Mouse (Mus musculus): ENCODE measurements at regions not wholly inside any gene's neighbourhood (a gene's known extent, or its start where the extent isn't known, plus 50 kb on each side); places are given as distances from the start of the nearest gene placed in this dataset.

- H3K27ac ChIP-seq (ENCODE audit: insufficient read depth, low read depth), result no peak overlapping the region
- DNase-seq (ENCODE audit: extremely low read depth), result no peak
- H3K27me3 ChIP-seq (replicated peaks), result no peaks in the 10 kb centered on the region
- dilution Hi-C loops (cut with MboI; ENCODE audit: extremely low pct_ligation_motif_present, extremely low pct_unique_long_range_greater_than_20kb, low sequenced_read_pairs) (no loop called here), in situ Hi-C loops (cut with MboI; ENCODE audit: low pct_ligation_motif_present, low pct_unique_long_range_greater_than_20kb, low sequenced_read_pairs) (no loop called here)
- H3K4me1 ChIP-seq (ENCODE audit: control insufficient read depth in 1 of 2, insufficient read depth in 2 of 2), result no peaks in the 10 kb centered on the region
- H3K36me3 ChIP-seq (replicated peaks in 1 of 2; ENCODE audit: control insufficient read depth in 1 of 2, insufficient read depth in 1 of 2, low read length in 1 of 2), result no peaks in the 10 kb centered on the region
- H3K9me3 ChIP-seq (replicated peaks; ENCODE audit: low read length), result no peaks in the 10 kb centered on the region
- TF ChIP-seq GABPA (IDR thresholded peaks at IDR 0.05; ENCODE audit: insufficient replicate concordance, low read depth, low read length) (no peak), EP300 (IDR thresholded peaks at IDR 0.05; ENCODE audit: low read length) (no peak), JUND (conservative IDR thresholded peaks at IDR 0.05; ENCODE audit: low read depth, low read length) (no peak)
- no peak overlapping the region for H3K9ac ChIP-seq (ENCODE audit: insufficient read depth, low read depth)
- H3K4me2 ChIP-seq (ENCODE audit: insufficient read depth, low read depth, poor library complexity, severe bottlenecking), result no peak overlapping the region
- no peak overlapping the region for H3K4me3 ChIP-seq (replicated peaks in 1 of 3; ENCODE audit: low read depth in 2 of 3, low read length in 2 of 3, poor library complexity in 1 of 3)
- no peaks in the 10 kb centered on the region for H3K79me2 ChIP-seq (replicated peaks; ENCODE audit: control insufficient read depth, extremely low read depth, insufficient read depth, poor library complexity, severe bottlenecking)
Measured at GRCm38 (mm10) chr10:3662571-3662970, 77.6 kb upstream of the Plekhg1 start.

GRCm38 (mm10) chr10:3663296-3663695 is 76.9 kb upstream of the Plekhg1 start:
- H3K27me3 ChIP-seq (replicated peaks), result no peaks in the 10 kb centered on the region
- no peaks in the 10 kb centered on the region for H3K9me3 ChIP-seq (replicated peaks; ENCODE audit: low read length)
- H3K4me3 ChIP-seq (replicated peaks in 1 of 3; ENCODE audit: low read depth in 2 of 3, low read length in 2 of 3, poor library complexity in 1 of 3), result no peak overlapping the region
- in situ Hi-C loops (cut with MboI; ENCODE audit: low pct_ligation_motif_present, low pct_unique_long_range_greater_than_20kb, low sequenced_read_pairs) (no loop called here), dilution Hi-C loops (cut with MboI; ENCODE audit: extremely low pct_ligation_motif_present, extremely low pct_unique_long_range_greater_than_20kb, low sequenced_read_pairs) (no loop called here)
- H3K4me1 ChIP-seq (ENCODE audit: control insufficient read depth in 1 of 2, insufficient read depth in 2 of 2), result no peaks in the 10 kb centered on the region
- no peak overlapping the region for H3K4me2 ChIP-seq (ENCODE audit: insufficient read depth, low read depth, poor library complexity, severe bottlenecking)
- no peak for DNase-seq (ENCODE audit: extremely low read depth)
- no peak overlapping the region for H3K27ac ChIP-seq (ENCODE audit: insufficient read depth, low read depth)
- no peaks in the 10 kb centered on the region for H3K36me3 ChIP-seq (replicated peaks in 1 of 2; ENCODE audit: control insufficient read depth in 1 of 2, insufficient read depth in 1 of 2, low read length in 1 of 2)
- H3K79me2 ChIP-seq (replicated peaks; ENCODE audit: control insufficient read depth, extremely low read depth, insufficient read depth, poor library complexity, severe bottlenecking), result no peaks in the 10 kb centered on the region
- no peak overlapping the region for H3K9ac ChIP-seq (ENCODE audit: insufficient read depth, low read depth)
- TF ChIP-seq PAX5 (IDR thresholded peaks at IDR 0.05; ENCODE audit: low read length), result no peak
- no peak for TF ChIP-seq USF2 (conservative IDR thresholded peaks at IDR 0.05; ENCODE audit: low read depth, low read length)
- TF ChIP-seq JUN (IDR thresholded peaks at IDR 0.05; ENCODE audit: insufficient read depth, low read depth, low read length), result no peak
- no peak for TF ChIP-seq JUND (conservative IDR thresholded peaks at IDR 0.05; ENCODE audit: low read depth, low read length)
- TF ChIP-seq ZMIZ1 (IDR thresholded peaks at IDR 0.05; ENCODE audit: low read depth, low read length), result no peak
- TF ChIP-seq ZKSCAN1 (IDR thresholded peaks at IDR 0.05; ENCODE audit: borderline replicate concordance, low read depth, low read length), result no peak
- no peak for TF ChIP-seq CHD1 (IDR thresholded peaks at IDR 0.05; ENCODE audit: low read depth, low read length)
- no peak for TF ChIP-seq CHD2 (IDR thresholded peaks at IDR 0.05; ENCODE audit: low read length)
- no peak for TF ChIP-seq BHLHE40 (IDR thresholded peaks at IDR 0.05; ENCODE audit: low read depth, low read length)
- no peak for TF ChIP-seq SIN3A (IDR thresholded peaks at IDR 0.05; ENCODE audit: low read length)
- TF ChIP-seq NRF1 (IDR thresholded peaks at IDR 0.05; ENCODE audit: low read depth, low read length), result no peak
- TF ChIP-seq ZC3H11A (IDR thresholded peaks at IDR 0.05; ENCODE audit: low read depth, low read length), result no peak
- no peak for TF ChIP-seq EP300 (IDR thresholded peaks at IDR 0.05; ENCODE audit: low read length)
- TF ChIP-seq CTCF (conservative IDR thresholded peaks at IDR 0.05 in 1 of 2, IDR thresholded peaks at IDR 0.05 in 1 of 2; ENCODE audit: low read depth in 2 of 2, low read length in 2 of 2), result no peak
- TF ChIP-seq GABPA (IDR thresholded peaks at IDR 0.05; ENCODE audit: insufficient replicate concordance, low read depth, low read length), result no peak

GRCm38 (mm10) chr10:3684481-3684880 is 55.7 kb upstream of the Plekhg1 start:
- in situ Hi-C loops (cut with MboI; ENCODE audit: low pct_ligation_motif_present, low pct_unique_long_range_greater_than_20kb, low sequenced_read_pairs) (no loop called here), dilution Hi-C loops (cut with MboI; ENCODE audit: extremely low pct_ligation_motif_present, extremely low pct_unique_long_range_greater_than_20kb, low sequenced_read_pairs) (no loop called here)
- no peak overlapping the region for H3K4me3 ChIP-seq (replicated peaks in 1 of 3; ENCODE audit: low read depth in 2 of 3, low read length in 2 of 3, poor library complexity in 1 of 3)
- H3K4me2 ChIP-seq (ENCODE audit: insufficient read depth, low read depth, poor library complexity, severe bottlenecking), result no peak overlapping the region
- no peaks in the 10 kb centered on the region for H3K27me3 ChIP-seq (replicated peaks)
- no peaks in the 10 kb centered on the region for H3K4me1 ChIP-seq (ENCODE audit: control insufficient read depth in 1 of 2, insufficient read depth in 2 of 2)
- no peak overlapping the region for H3K9ac ChIP-seq (ENCODE audit: insufficient read depth, low read depth)
- no peaks in the 10 kb centered on the region for H3K79me2 ChIP-seq (replicated peaks; ENCODE audit: control insufficient read depth, extremely low read depth, insufficient read depth, poor library complexity, severe bottlenecking)
- no peaks in the 10 kb centered on the region for H3K9me3 ChIP-seq (replicated peaks; ENCODE audit: low read length)
- DNase-seq (ENCODE audit: extremely low read depth), result no peak
- no peaks in the 10 kb centered on the region for H3K36me3 ChIP-seq (replicated peaks in 1 of 2; ENCODE audit: control insufficient read depth in 1 of 2, insufficient read depth in 1 of 2, low read length in 1 of 2)
- no peak overlapping the region for H3K27ac ChIP-seq (ENCODE audit: insufficient read depth, low read depth)
- TF ChIP-seq ZMIZ1 (IDR thresholded peaks at IDR 0.05; ENCODE audit: low read depth, low read length) (no peak), CTCF (conservative IDR thresholded peaks at IDR 0.05 in 1 of 2, IDR thresholded peaks at IDR 0.05 in 1 of 2; ENCODE audit: low read depth in 2 of 2, low read length in 2 of 2) (no peak), POLR2AphosphoS2 (IDR thresholded peaks at IDR 0.05; ENCODE audit: low read depth, low read length) (no peak), ELF1 (IDR thresholded peaks at IDR 0.05; ENCODE audit: low read depth, low read length) (no peak), GABPA (IDR thresholded peaks at IDR 0.05; ENCODE audit: insufficient replicate concordance, low read depth, low read length) (no peak), SMC3 (IDR thresholded peaks at IDR 0.05; ENCODE audit: low read depth, low read length) (no peak), RAD21 (IDR thresholded peaks at IDR 0.05; ENCODE audit: low read depth, low read length) (no peak), IRF4 (IDR thresholded peaks at IDR 0.05; ENCODE audit: low read depth, low read length) (no peak), PAX5 (IDR thresholded peaks at IDR 0.05; ENCODE audit: low read length) (no peak), MEF2A (IDR thresholded peaks at IDR 0.05; ENCODE audit: borderline replicate concordance, low read depth, low read length) (no peak), TBP (conservative IDR thresholded peaks at IDR 0.05; ENCODE audit: low read depth, low read length) (no peak), JUN (IDR thresholded peaks at IDR 0.05; ENCODE audit: insufficient read depth, low read depth, low read length) (no peak), KAT2A (IDR thresholded peaks at IDR 0.05; ENCODE audit: insufficient replicate concordance, low read length) (no peak), ZNF384 (IDR thresholded peaks at IDR 0.05; ENCODE audit: low read depth, low read length) (no peak), CHD1 (IDR thresholded peaks at IDR 0.05; ENCODE audit: low read depth, low read length) (no peak), MAFK (IDR thresholded peaks at IDR 0.05; ENCODE audit: insufficient replicate concordance, low read length) (no peak), USF1 (IDR thresholded peaks at IDR 0.05; ENCODE audit: low read depth, low read length) (no peak)

Data from CH12.LX (cell line).